ENCODE assay signal across 8 mouse cellular contexts in the genomic region with DNA sequence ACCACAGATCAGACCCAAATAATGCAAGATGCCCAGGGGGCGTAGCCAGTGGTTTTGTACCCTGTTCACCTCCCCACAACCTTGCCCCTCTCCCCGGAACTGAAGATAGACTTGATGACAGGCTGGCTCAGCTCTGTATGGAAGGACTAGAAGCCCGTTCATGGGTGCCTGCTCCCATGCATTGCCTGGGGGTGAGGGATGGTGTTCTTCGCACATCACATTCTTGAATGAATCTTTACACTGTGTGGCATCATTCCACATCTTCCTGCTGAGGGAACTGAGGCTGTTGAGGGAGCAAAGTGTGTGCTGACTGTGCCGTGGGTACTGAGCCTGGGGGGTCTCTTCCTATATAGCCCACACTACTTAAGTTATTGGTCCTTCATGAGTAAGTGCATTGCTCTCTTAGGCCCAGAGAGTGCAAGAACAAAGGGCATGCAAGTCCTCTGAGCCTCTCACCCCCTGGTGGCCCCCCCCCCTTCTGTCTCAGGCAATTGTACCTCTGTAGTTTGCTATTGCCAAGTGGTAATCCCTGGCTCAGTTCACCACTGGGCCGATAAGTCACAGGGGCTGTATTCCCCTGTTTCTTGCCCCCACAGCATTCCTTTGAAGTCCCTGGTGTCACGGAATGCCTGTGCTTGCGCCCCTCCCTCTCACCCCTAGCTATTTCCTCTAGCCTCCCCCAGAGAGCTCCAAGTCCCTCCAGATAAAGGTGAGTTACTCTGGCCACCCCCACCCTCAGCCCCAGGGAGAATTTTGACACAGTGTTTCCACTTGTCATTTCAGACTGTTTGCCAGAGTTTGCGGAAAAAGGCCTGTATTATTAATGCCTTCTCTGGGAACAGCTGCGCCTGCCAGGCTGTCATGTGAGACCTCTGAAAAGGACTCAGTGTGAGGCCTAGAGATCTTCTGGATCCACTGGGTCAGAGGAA. TPM values are rescaled to one million over a fixed set of nuclear protein-coding genes. Genes with fewer than 3 reads are reported as not detected.
A peak's percentile ranks its signal among the peaks of the same experiment; 100 is the strongest.
DNase-seq lines count a peak whose midpoint lies in the region; ATAC-seq and TF ChIP-seq lines count a peak whose summit lies in the region.

No protein-coding gene starts in this region.

- H3K4me2 ChIP-seq in embryonic facial prominence, embryonic 15.5 days (replicated peaks): no peak overlapping the region
- no peak overlapping the region for H3K4me2 ChIP-seq in intestine, embryonic 16.5 days (ENCODE audit: low read depth, low read length)
- H3K4me2 ChIP-seq in neural tube, embryonic 12.5 days (replicated peaks): peak overlapping the region; percentile 27; the same call in 1 of the 2 replicates
- no peak overlapping the region for H3K4me2 ChIP-seq in liver, postnatal 0 days (ENCODE audit: low read depth, low read length)

- intact Hi-C loops in heart, postnatal 36 days (cut with DNase I): no loop called here

- TF ChIP-seq EP300 in liver, postnatal 0 days (IDR thresholded peaks at IDR 0.05; ENCODE audit: low read depth): no peak

- 0 out of 2 replicates have a peak overlapping the region, but pooled peaks have one; percentile 19 for H3K4me3 ChIP-seq in heart, embryonic 10.5 days
- H3K4me3 ChIP-seq in E14TG2a.4 (replicated peaks; ENCODE audit: low read length): peak overlapping the region; percentile 23; the same call in 1 of the 2 replicates
- no peak overlapping the region for H3K4me3 ChIP-seq in embryonic facial prominence, embryonic 15.5 days (replicated peaks)
- H3K4me3 ChIP-seq in intestine, embryonic 16.5 days (ENCODE audit: low read length): no peak overlapping the region
- no peak overlapping the region for H3K4me3 ChIP-seq in neural tube, embryonic 12.5 days
- H3K4me3 ChIP-seq in liver, postnatal 0 days (ENCODE audit: low read depth, low read length): no peak overlapping the region

- no peaks in the 10 kb centered on the region for H3K9me3 ChIP-seq in heart, embryonic 10.5 days
- no peaks in the 10 kb centered on the region for H3K9me3 ChIP-seq in E14TG2a.4 (ENCODE audit: low read length)
- H3K9me3 ChIP-seq in embryonic facial prominence, embryonic 15.5 days (replicated peaks): no peaks in the 10 kb centered on the region
- no peaks in the 10 kb centered on the region for H3K9me3 ChIP-seq in intestine, embryonic 16.5 days (ENCODE audit: control insufficient read depth, low read length)
- no peaks in the 10 kb centered on the region for H3K9me3 ChIP-seq in neural tube, embryonic 12.5 days
- no peaks in the 10 kb centered on the region for H3K9me3 ChIP-seq in liver, postnatal 0 days (ENCODE audit: low read length)

- peaks cover 38% of the 10 kb centered on the region for H3K27me3 ChIP-seq in heart, embryonic 10.5 days (ENCODE audit: insufficient read depth, poor library complexity, severe bottlenecking)
- H3K27me3 ChIP-seq in E14TG2a.4 (ENCODE audit: insufficient read depth, low read length): peaks cover 9% of the 10 kb centered on the region; the same call in 1 of the 2 replicates
- H3K27me3 ChIP-seq in embryonic facial prominence, embryonic 15.5 days: no peaks in the 10 kb centered on the region
- H3K27me3 ChIP-seq in intestine, embryonic 16.5 days (replicated peaks; ENCODE audit: control insufficient read depth, insufficient read depth, low read length): no peaks in the 10 kb centered on the region
- no peaks in the 10 kb centered on the region for H3K27me3 ChIP-seq in neural tube, embryonic 12.5 days (replicated peaks)
- no peaks in the 10 kb centered on the region for H3K27me3 ChIP-seq in liver, postnatal 0 days (ENCODE audit: insufficient read depth, low read length)

- H3K36me3 ChIP-seq in heart, embryonic 10.5 days: 0 out of 2 replicates have a peak, but pooled peaks cover 2% of the 10 kb centered on the region
- H3K36me3 ChIP-seq in E14TG2a.4 (ENCODE audit: insufficient read depth, low read length): no peaks in the 10 kb centered on the region
- no peaks in the 10 kb centered on the region for H3K36me3 ChIP-seq in embryonic facial prominence, embryonic 15.5 days
- H3K36me3 ChIP-seq in intestine, embryonic 16.5 days (ENCODE audit: control insufficient read depth, insufficient read depth, low read length): no peaks in the 10 kb centered on the region
- H3K36me3 ChIP-seq in neural tube, embryonic 12.5 days: peaks cover 13% of the 10 kb centered on the region
- no peaks in the 10 kb centered on the region for H3K36me3 ChIP-seq in liver, postnatal 0 days (replicated peaks; ENCODE audit: insufficient read depth, low read length)

- DNase-seq in heart, embryonic 10.5 days (ENCODE audit: low spot score): no peak
- no peak for DNase-seq in heart, postnatal 36 days
- DNase-seq in frontal cortex, postnatal 25 days (ENCODE audit: low spot score in 2 of 2): no peak
- no peak for DNase-seq in liver, postnatal 0 days

- peak; percentile 46 for ATAC-seq in embryonic facial prominence, embryonic 15.5 days (ENCODE audit: insufficient number of reproducible peaks, low FRiP score, low TSS enrichment, low read depth)
- peak; percentile 39 for ATAC-seq in intestine, embryonic 16.5 days
- ATAC-seq in neural tube, embryonic 12.5 days (ENCODE audit: low FRiP score, low read depth): peak; percentile 70
- ATAC-seq in liver, postnatal 0 days: no peak

- peak overlapping the region; percentile 73 for H3K27ac ChIP-seq in heart, embryonic 10.5 days
- peak overlapping the region; percentile 39; the same call in 1 of the 2 replicates for H3K27ac ChIP-seq in embryonic facial prominence, embryonic 15.5 days (replicated peaks)
- no peak overlapping the region for H3K27ac ChIP-seq in intestine, embryonic 16.5 days (ENCODE audit: low read length)
- peak overlapping the region; percentile 37; the same call in 1 of the 2 replicates for H3K27ac ChIP-seq in neural tube, embryonic 12.5 days
- H3K27ac ChIP-seq in liver, postnatal 0 days (ENCODE audit: low read depth): no peak overlapping the region

- no peak overlapping the region for H3K9ac ChIP-seq in embryonic facial prominence, embryonic 15.5 days
- no peak overlapping the region for H3K9ac ChIP-seq in intestine, embryonic 16.5 days (ENCODE audit: low read depth, low read length)
- 0 out of 2 replicates have a peak overlapping the region, but pooled peaks have one; percentile 8 for H3K9ac ChIP-seq in neural tube, embryonic 12.5 days
- no peak overlapping the region for H3K9ac ChIP-seq in liver, postnatal 0 days (replicated peaks)

- peaks cover 51% of the 10 kb centered on the region for H3K4me1 ChIP-seq in heart, embryonic 10.5 days
- H3K4me1 ChIP-seq in E14TG2a.4 (replicated peaks; ENCODE audit: low read depth, low read length): peaks cover 78% of the 10 kb centered on the region
- H3K4me1 ChIP-seq in embryonic facial prominence, embryonic 15.5 days: peaks cover 33% of the 10 kb centered on the region
- H3K4me1 ChIP-seq in intestine, embryonic 16.5 days (ENCODE audit: control insufficient read depth, insufficient read depth, low read length): peaks cover 15% of the 10 kb centered on the region
- H3K4me1 ChIP-seq in neural tube, embryonic 12.5 days: peaks cover 32% of the 10 kb centered on the region
- H3K4me1 ChIP-seq in liver, postnatal 0 days (ENCODE audit: insufficient read depth): peaks cover 33% of the 10 kb centered on the region

- TF ChIP-seq CTCF in E14TG2a.4 (conservative IDR thresholded peaks at IDR 0.05; ENCODE audit: low read length): no peak
- TF ChIP-seq CTCF in liver, postnatal 0 days (IDR thresholded peaks at IDR 0.05; ENCODE audit: low read depth): no peak

- 21% methylated on average over 10 of the region's 10 CpGs for WGBS in heart, embryonic 10.5 days
- WGBS in embryonic facial prominence, embryonic 15.5 days: 20% methylated on average over 10 of the region's 10 CpGs
- WGBS in intestine, embryonic 16.5 days: 37% methylated on average over 10 of the region's 10 CpGs
- WGBS in neural tube, embryonic 12.5 days: 21% methylated on average over 10 of the region's 10 CpGs
- 61% methylated on average over 10 of the region's 10 CpGs for WGBS in liver, postnatal 0 days (ENCODE audit: insufficient replicate concordance)

RNA-seq across cellular contexts. Expression of a gene that starts 45.7 kb away (rescaled TPM):
- 11.2 and 18.0 TPM in 2 replicates for polyA plus RNA-seq in heart, embryonic 10.5 days (2016; fragmentation: Nextera tagmentation; extraction: Ambion mirVana)
- total RNA-seq in heart, postnatal 36 days (2021): 1 to 10 TPM; 9.2 to 10.0 TPM
- 13.5 and 16.5 TPM in 2 replicates for polyA plus RNA-seq in embryonic facial prominence, embryonic 15.5 days (2015; fragmentation: Nextera tagmentation; extraction: Ambion mirVana)
- polyA plus RNA-seq in intestine, embryonic 16.5 days (2015; fragmentation: Nextera tagmentation; extraction: Ambion mirVana): 14.3 and 15.1 TPM in 2 replicates
- 42.1 and 43.5 TPM in 2 replicates for polyA plus RNA-seq in neural tube, embryonic 12.5 days (2016; fragmentation: Nextera tagmentation; extraction: Ambion mirVana)
- 17.1 and 17.3 TPM in 2 replicates for polyA plus RNA-seq in liver, postnatal 0 days (2015; fragmentation: Nextera tagmentation; extraction: Ambion mirVana)

Comparison
In these comparisons a context has a peak if more than half of its experiments do, and no peak if none do; other contexts are left out.
1. H3K27ac ChIP-seq: peak in heart, embryonic 10.5 days (single experiment), embryonic facial prominence, embryonic 15.5 days (single experiment) and neural tube, embryonic 12.5 days (single experiment); none in intestine, embryonic 16.5 days (single experiment) and liver, postnatal 0 days (single experiment).
2. H3K4me3 ChIP-seq: peak in heart, embryonic 10.5 days (single experiment) and E14TG2a.4 (single experiment); none in embryonic facial prominence, embryonic 15.5 days (single experiment), intestine, embryonic 16.5 days (single experiment), neural tube, embryonic 12.5 days (single experiment) and liver, postnatal 0 days (single experiment).